Mouse (Mus musculus) midbrain, embryonic 11.5 days (tissue): Measurements from ENCODE around the gene Phyhipl. TPM values are rescaled to one million over a fixed set of nuclear protein-coding genes. Genes with fewer than 3 reads are reported as not detected.

Experiments used
- ATAC-seq: fragments of 200-750 bp; cut with Nextera tagmentation; 2 replicates; pipeline ENCODE4 v1.8.0; 2017; ENCODE audit warnings: moderate TSS enrichment, moderate library complexity; ENCODE audit not compliant: low FRiP score
- DNase-seq: peaks from one replicate; pipeline ENCODE4 v3.0.0; 2015; ENCODE audit warnings: low spot score; ENCODE audit errors: missing footprints
- H3K27ac ChIP-seq: fragments of 300-500 bp; sonication (generic); 2 replicates; pipeline ENCODE4 v1.5.1; 2014; ENCODE audit warnings: low read depth, low read length
- H3K27me3 ChIP-seq: fragments of 300-500 bp; sonication (generic); 2 replicates; pipeline ENCODE4 v1.6.1; 2014; ENCODE audit warnings: mild to moderate bottlenecking, low read length, moderate library complexity, mixed read lengths; ENCODE audit not compliant: control insufficient read depth, insufficient read depth
- H3K36me3 ChIP-seq: fragments of 300-500 bp; sonication (generic); 2 replicates; pipeline ENCODE4 v1.6.1; 2014; ENCODE audit warnings: mild to moderate bottlenecking, low read length, moderate library complexity, mixed read lengths; ENCODE audit not compliant: control insufficient read depth, insufficient read depth
- H3K4me1 ChIP-seq: fragments of 300-500 bp; sonication (generic); 2 replicates; pipeline ENCODE4 v1.6.1; 2014; ENCODE audit warnings: low read length; ENCODE audit not compliant: control insufficient read depth, insufficient read depth
- H3K4me2 ChIP-seq: fragments of 300-500 bp; sonication (generic); 2 replicates; pipeline ENCODE4 v1.6.1; 2014; ENCODE audit warnings: mild to moderate bottlenecking, moderate library complexity
- H3K4me3 ChIP-seq: fragments of 300-500 bp; sonication (generic); 2 replicates; pipeline ENCODE4 v1.5.1; 2014; ENCODE audit warnings: low read depth, low read length
- H3K9ac ChIP-seq: fragments of 300-500 bp; sonication (generic); 2 replicates; pipeline ENCODE4 v1.6.1; 2014; ENCODE audit warnings: low read length
- H3K9me3 ChIP-seq: fragments of 300-500 bp; sonication (generic); 2 replicates; pipeline ENCODE4 v1.6.1; 2016; ENCODE audit warnings: low read length; ENCODE audit not compliant: control insufficient read depth
- WGBS: fragments of 180-500 bp; shearing (Covaris S2); extraction: QIAGEN DNeasy Blood & Tissue Kit; methylation state at CpG from one replicate; pipeline ENCODE4 v1.1.7; 2014; 5-methylcytosine and 5-hydroxymethylcytosine counted together
- polyA plus RNA-seq: library from polyadenylated mRNA; unstranded; fragments of >200 nt; fragmentation: Nextera tagmentation; extraction: Ambion mirVana; gene quantifications from 2 replicates; pipeline ENCODE4 v1.2.1, GENCODE M21; 2014

Phyhipl gene
- polyA plus RNA-seq, 1 experiment from 2014 or later: 36.5 TPM

GRCm38 (mm10) chr10:70521379-70521778 lies 134.4 kb downstream of the Phyhipl start:
- ATAC-seq: peak; percentile 31; the same call in 1 of the 2 replicates
- no peak overlapping the region for H3K27ac ChIP-seq
- H3K27me3 ChIP-seq: no peaks in the 10 kb centered on the region
- peak overlapping the region; percentile 42; the same call in 1 of the 2 replicates for H3K4me3 ChIP-seq
- WGBS: 9% methylated on average over 5 of the region's 5 CpGs
- peaks cover 13% of the 10 kb centered on the region for H3K4me1 ChIP-seq
- DNase-seq: peak; percentile 87
- H3K9ac ChIP-seq: no peak overlapping the region
- no peaks in the 10 kb centered on the region for H3K9me3 ChIP-seq
- H3K4me2 ChIP-seq: peak overlapping the region; percentile 94
- H3K36me3 ChIP-seq: no peaks in the 10 kb centered on the region

- peak; percentile 91 for ATAC-seq
- WGBS: under 1% methylated on average over 38 of the region's 38 CpGs
These were observed 135.3 kb downstream of the Phyhipl start for GRCm38 (mm10) chr10:70520143-70521131.

GRCm38 (mm10) chr10:70519640-70520099 lies 136.1 kb downstream of the Phyhipl start:
- Histone ChIP-seq H3K4me1 (peaks cover 13% of the 10 kb centered on the region), H3K27me3 (no peaks in the 10 kb centered on the region), H3K27ac (no peak overlapping the region), H3K9ac (peak overlapping the region; percentile 63), H3K4me3 (peak overlapping the region; percentile 42), H3K36me3 (no peaks in the 10 kb centered on the region), H3K9me3 (no peaks in the 10 kb centered on the region), H3K4me2 (peak overlapping the region; percentile 94)
- ATAC-seq (peak; percentile 45), DNase-seq (no peak)
- 7% methylated on average over 14 of the region's 14 CpGs for WGBS

More at GRCm38 (mm10) chr10:70520143-70521131, 135.3 kb downstream of the Phyhipl start:
- H3K9me3 ChIP-seq: no peaks in the 10 kb centered on the region
- H3K27me3 ChIP-seq: no peaks in the 10 kb centered on the region
- H3K9ac ChIP-seq: peak overlapping the region; percentile 63
- peak; percentile 96 for DNase-seq
- H3K36me3 ChIP-seq: no peaks in the 10 kb centered on the region
- H3K27ac ChIP-seq: peak overlapping the region; percentile 57; the same call in 1 of the 2 replicates
- H3K4me1 ChIP-seq: peaks cover 13% of the 10 kb centered on the region
- peak overlapping the region; percentile 42 for H3K4me3 ChIP-seq
- peak overlapping the region; percentile 94 for H3K4me2 ChIP-seq

GRCm38 (mm10) chr10:70516661-70517060 lies 139.1 kb downstream of the Phyhipl start:
- ATAC-seq (no peak), DNase-seq (no peak)
- H3K4me3 ChIP-seq: no peak overlapping the region
- H3K4me2 ChIP-seq: no peak overlapping the region
- H3K9ac ChIP-seq: no peak overlapping the region
- H3K27ac ChIP-seq: no peak overlapping the region
- peaks cover 12% of the 10 kb centered on the region for H3K4me1 ChIP-seq
- H3K27me3 ChIP-seq: no peaks in the 10 kb centered on the region
- no peaks in the 10 kb centered on the region for H3K36me3 ChIP-seq
- 88% methylated on average over 8 of the region's 8 CpGs for whole genome bisulfite sequencing
- H3K9me3 ChIP-seq: no peaks in the 10 kb centered on the region

DNA sequence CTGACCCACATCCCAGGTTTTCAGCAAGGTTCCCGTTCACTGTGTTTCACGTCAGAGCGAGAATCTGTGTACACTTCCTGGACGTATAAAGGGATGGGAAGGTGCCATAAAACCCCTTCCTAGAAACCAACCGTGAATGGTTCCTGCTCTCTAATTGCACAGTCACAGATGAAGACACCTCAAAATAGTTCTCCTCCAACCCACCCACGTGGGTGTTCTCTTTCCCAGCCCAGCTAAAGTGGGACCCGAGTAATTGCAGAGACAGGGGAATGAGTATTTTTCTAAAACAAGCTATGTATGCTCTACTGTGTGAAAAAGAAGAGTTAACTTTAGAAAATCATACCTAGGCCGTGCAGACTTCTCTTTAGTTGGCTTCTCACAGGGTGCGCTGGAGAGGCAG lies 140.9 kb downstream of the Phyhipl start:
- WGBS: 88% methylated on average over 9 of the region's 9 CpGs
- Histone ChIP-seq H3K4me2 (no peak overlapping the region), H3K27ac (no peak overlapping the region), H3K4me1 (peaks cover 6% of the 10 kb centered on the region; the same call in 1 of the 2 replicates), H3K4me3 (no peak overlapping the region), H3K36me3 (no peaks in the 10 kb centered on the region), H3K9me3 (no peaks in the 10 kb centered on the region), H3K27me3 (no peaks in the 10 kb centered on the region), H3K9ac (no peak overlapping the region)
- no peak for ATAC-seq
- no peak for DNase-seq

GRCm38 (mm10) chr10:70507880-70508279 lies 147.9 kb downstream of the Phyhipl start:
- DNase-seq (no peak), ATAC-seq (no peak)
- H3K4me1 ChIP-seq: no peaks in the 10 kb centered on the region
- H3K4me2 ChIP-seq: no peak overlapping the region
- peaks cover 3% of the 10 kb centered on the region; the same call in 1 of the 2 replicates for H3K9me3 ChIP-seq
- no peak overlapping the region for H3K27ac ChIP-seq
- 87% methylated on average over 3 of the region's 3 CpGs for WGBS
- H3K36me3 ChIP-seq: no peaks in the 10 kb centered on the region
- no peaks in the 10 kb centered on the region for H3K27me3 ChIP-seq
- H3K9ac ChIP-seq: no peak overlapping the region
- H3K4me3 ChIP-seq: no peak overlapping the region

Other genes with a start within 250 kb of the Phyhipl start
- 18.6 and 19.3 TPM in 2 replicates for gene Fam13c, start 215.5 kb downstream of the Phyhipl start, polyA plus RNA-seq